Mouse (Mus musculus) limb, embryonic 13.5 days (tissue): Measurements from ENCODE around the gene Slc41a3. TPM values are rescaled to one million over a fixed set of nuclear protein-coding genes. Genes with fewer than 3 reads are reported as not detected.

Experiments
- ATAC-seq: fragments of 200-750 bp; cut with Nextera tagmentation; 2 replicates; pipeline ENCODE4 v1.8.0; 2017; ENCODE audit warnings: low read depth, moderate number of reproducible peaks, moderate TSS enrichment; ENCODE audit not compliant: low FRiP score
- H3K27ac ChIP-seq: fragments of 300-500 bp; sonication (generic); 2 replicates; pipeline ENCODE4 v1.5.1; 2015; ENCODE audit warnings: inconsistent platforms, mild to moderate bottlenecking, moderate library complexity
- H3K27me3 ChIP-seq: fragments of 300-500 bp; sonication (generic); 2 replicates; pipeline ENCODE4 v1.6.1; 2015; ENCODE audit warnings: mild to moderate bottlenecking, inconsistent platforms
- H3K36me3 ChIP-seq: fragments of 300-500 bp; sonication (generic); 2 replicates; pipeline ENCODE4 v1.6.1; 2015; ENCODE audit warnings: inconsistent platforms, mild to moderate bottlenecking, moderate library complexity
- H3K4me1 ChIP-seq: fragments of 300-500 bp; sonication (generic); 2 replicates; pipeline ENCODE4 v1.6.1; 2015; ENCODE audit warnings: inconsistent platforms
- H3K4me2 ChIP-seq: fragments of 300-500 bp; sonication (generic); replicated peaks from 2 replicates; pipeline ENCODE4 v1.6.1; 2015; ENCODE audit warnings: inconsistent platforms, mild to moderate bottlenecking, moderate library complexity
- H3K4me3 ChIP-seq: fragments of 300-500 bp; sonication (generic); 2 replicates; pipeline ENCODE4 v1.5.1; 2015; ENCODE audit warnings: moderate library complexity, mild to moderate bottlenecking, inconsistent platforms
- H3K9ac ChIP-seq: fragments of 300-500 bp; sonication (generic); 2 replicates; pipeline ENCODE4 v1.6.1; 2015; ENCODE audit warnings: mild to moderate bottlenecking, inconsistent platforms
- H3K9me3 ChIP-seq: fragments of 300-500 bp; sonication (generic); 2 replicates; pipeline ENCODE4 v1.6.1; 2016; ENCODE audit warnings: inconsistent platforms
- WGBS: fragments of 180-500 bp; shearing (Covaris S2); methylation state at CpG from one replicate; pipeline ENCODE4 v1.1.7; 2015; 5-methylcytosine and 5-hydroxymethylcytosine counted together
- polyA plus RNA-seq: library from polyadenylated mRNA; unstranded; fragments of >200 nt; fragmentation: Nextera tagmentation; extraction: Ambion mirVana; gene quantifications from 2 replicates; pipeline ENCODE4 v1.2.1, GENCODE M21; 2015

Slc41a3 gene
- polyA plus RNA-seq, 1 experiment from 2014 or later = 3.3 TPM

DNA sequence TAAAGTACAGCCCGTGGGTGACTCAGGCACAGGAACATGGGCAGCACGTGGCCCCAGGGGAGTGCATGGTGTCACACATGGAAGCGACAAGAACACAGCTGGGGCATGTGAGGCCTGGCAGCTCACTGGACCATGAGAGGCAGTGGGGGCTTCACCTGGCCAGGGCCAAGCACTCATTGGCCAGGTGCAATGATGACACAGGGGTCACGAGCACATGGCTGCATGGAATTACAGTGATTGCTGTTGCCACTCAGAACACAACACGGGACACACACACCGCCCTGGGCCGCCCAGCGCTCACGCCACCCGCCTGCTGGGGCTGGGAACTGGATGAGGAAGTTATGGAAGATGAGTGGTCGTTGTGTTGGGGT lies 56.5 kb downstream of the Slc41a3 start:
- H3K36me3 ChIP-seq = peaks cover 55% of the 10 kb centered on the region

DNA sequence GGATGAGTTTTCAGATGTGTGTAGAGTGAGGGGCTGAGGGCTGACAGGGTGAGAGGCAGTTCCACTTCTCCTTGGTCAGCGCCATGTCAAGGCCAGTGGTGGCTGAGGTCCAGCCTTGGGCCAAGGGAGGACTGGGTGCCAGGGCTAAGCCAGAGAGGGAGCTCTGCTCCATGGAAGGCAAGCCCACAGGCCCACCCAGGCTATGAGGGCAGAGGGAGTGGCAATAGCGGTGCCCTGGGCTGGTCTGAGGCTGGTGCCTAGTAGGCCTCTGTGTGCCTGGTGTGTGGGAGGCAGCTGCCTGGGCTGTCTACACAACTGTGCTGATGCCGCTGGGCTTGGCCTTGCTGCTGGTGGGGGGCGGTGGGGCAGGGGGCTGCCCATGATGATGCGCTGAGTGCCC lies 57.6 kb downstream of the Slc41a3 start:
- H3K4me1 ChIP-seq = 0 out of 2 replicates have a peak, but pooled peaks cover 4% of the 10 kb centered on the region
- no peak overlapping the region for H3K9ac ChIP-seq
- no peak overlapping the region for H3K27ac ChIP-seq
- H3K4me3 ChIP-seq = no peak overlapping the region
- WGBS = 97% methylated on average over 5 of the region's 5 CpGs
- no peak overlapping the region for H3K4me2 ChIP-seq
- no peaks in the 10 kb centered on the region for H3K27me3 ChIP-seq
- peaks cover 67% of the 10 kb centered on the region for H3K36me3 ChIP-seq
- H3K9me3 ChIP-seq = no peaks in the 10 kb centered on the region
- no peak for ATAC-seq

More for the DNA sequence above, 56.5 kb downstream of the Slc41a3 start:
- Histone ChIP-seq H3K27ac (no peak overlapping the region), H3K4me3 (no peak overlapping the region), H3K9me3 (no peaks in the 10 kb centered on the region), H3K4me2 (no peak overlapping the region), H3K27me3 (no peaks in the 10 kb centered on the region), H3K4me1 (0 out of 2 replicates have a peak, but pooled peaks cover 4% of the 10 kb centered on the region), H3K9ac (no peak overlapping the region)
- 83% methylated on average over 11 of the region's 11 CpGs for WGBS
- ATAC-seq = no peak

DNA sequence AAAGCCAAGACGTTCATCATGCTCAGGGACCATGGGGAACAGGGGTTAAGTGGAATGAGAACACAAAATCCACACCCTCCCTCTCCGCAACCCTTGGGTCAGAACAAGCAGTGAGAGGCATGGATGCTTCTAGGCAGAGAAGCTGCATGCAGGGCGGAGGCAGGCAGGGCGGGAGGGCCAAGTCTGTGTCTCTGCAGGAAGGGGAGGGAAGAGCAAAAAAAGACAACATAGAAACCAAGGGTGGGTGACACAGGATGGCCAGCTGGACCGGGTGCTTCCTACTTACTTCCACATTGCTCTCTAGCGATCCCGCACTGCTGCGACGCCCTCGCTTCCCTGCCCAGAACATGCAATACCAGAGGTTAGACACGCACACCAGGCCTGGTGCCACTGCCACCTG lies 59.2 kb downstream of the Slc41a3 start:
- H3K4me1 ChIP-seq = 0 out of 2 replicates have a peak, but pooled peaks cover 4% of the 10 kb centered on the region
- no peak overlapping the region for H3K4me3 ChIP-seq
- no peak overlapping the region for H3K4me2 ChIP-seq
- no peaks in the 10 kb centered on the region for H3K9me3 ChIP-seq
- peaks cover 82% of the 10 kb centered on the region for H3K36me3 ChIP-seq
- no peaks in the 10 kb centered on the region for H3K27me3 ChIP-seq
- no peak for ATAC-seq
- no peak overlapping the region for H3K27ac ChIP-seq
- H3K9ac ChIP-seq = no peak overlapping the region
- WGBS = 88% methylated on average over 11 of the region's 11 CpGs

DNA sequence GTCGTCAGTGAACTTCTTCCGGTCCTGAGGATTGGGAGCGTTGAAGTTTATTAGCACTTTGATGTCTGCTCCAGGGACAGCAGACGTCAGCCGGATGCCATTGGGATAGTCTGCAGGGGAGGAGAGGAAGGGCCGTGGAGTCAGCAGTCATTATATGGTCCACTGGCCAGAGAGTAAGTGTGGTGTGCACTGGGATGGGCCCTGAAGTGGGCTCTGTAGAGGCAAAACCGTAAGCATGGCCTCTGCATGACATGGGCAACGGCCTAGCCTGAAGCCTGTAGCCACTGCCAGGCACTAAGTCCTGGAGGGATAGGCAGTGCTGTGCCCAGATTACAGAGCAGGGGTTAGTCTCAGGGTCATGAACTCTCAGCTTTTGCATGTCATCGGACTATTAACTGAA lies 64.2 kb downstream of the Slc41a3 start:
- no peak overlapping the region for H3K27ac ChIP-seq
- no peaks in the 10 kb centered on the region for H3K4me1 ChIP-seq
- H3K9ac ChIP-seq = no peak overlapping the region
- WGBS = 62% methylated on average over 9 of the region's 9 CpGs
- no peak for ATAC-seq
- H3K4me2 ChIP-seq = no peak overlapping the region
- peaks cover 100% of the 10 kb centered on the region for H3K36me3 ChIP-seq
- H3K9me3 ChIP-seq = no peaks in the 10 kb centered on the region
- no peak overlapping the region for H3K4me3 ChIP-seq
- no peaks in the 10 kb centered on the region for H3K27me3 ChIP-seq

DNA sequence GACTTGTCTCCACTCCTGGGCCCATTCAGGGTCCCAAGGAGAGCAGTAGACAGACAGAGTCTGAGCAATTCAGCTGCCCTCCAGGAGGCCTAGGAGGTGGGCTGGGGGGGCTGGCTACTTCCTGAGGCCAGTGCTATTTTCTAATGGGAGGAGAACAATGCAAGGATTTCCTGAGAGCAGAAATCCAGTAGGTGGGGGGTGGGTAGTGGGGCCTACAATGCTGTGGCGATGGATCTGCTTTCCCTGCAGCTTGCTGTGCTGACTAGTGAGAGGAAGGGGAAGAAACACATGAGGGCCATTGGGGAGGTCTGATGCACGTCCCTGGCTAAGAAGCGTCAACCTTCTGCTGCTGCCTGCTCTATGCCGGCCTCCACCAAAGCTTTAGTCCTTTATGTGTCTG lies 74.2 kb downstream of the Slc41a3 start:
- no peak overlapping the region for H3K4me2 ChIP-seq
- no peaks in the 10 kb centered on the region for H3K9me3 ChIP-seq
- 82% methylated on average over 4 of the region's 4 CpGs for WGBS
- no peaks in the 10 kb centered on the region for H3K4me1 ChIP-seq
- H3K36me3 ChIP-seq = peaks cover 83% of the 10 kb centered on the region
- H3K27ac ChIP-seq = peak overlapping the region; percentile 33; the same call in 1 of the 2 replicates
- ATAC-seq = no peak
- no peaks in the 10 kb centered on the region for H3K27me3 ChIP-seq
- H3K9ac ChIP-seq = no peak overlapping the region
- no peak overlapping the region for H3K4me3 ChIP-seq

DNA sequence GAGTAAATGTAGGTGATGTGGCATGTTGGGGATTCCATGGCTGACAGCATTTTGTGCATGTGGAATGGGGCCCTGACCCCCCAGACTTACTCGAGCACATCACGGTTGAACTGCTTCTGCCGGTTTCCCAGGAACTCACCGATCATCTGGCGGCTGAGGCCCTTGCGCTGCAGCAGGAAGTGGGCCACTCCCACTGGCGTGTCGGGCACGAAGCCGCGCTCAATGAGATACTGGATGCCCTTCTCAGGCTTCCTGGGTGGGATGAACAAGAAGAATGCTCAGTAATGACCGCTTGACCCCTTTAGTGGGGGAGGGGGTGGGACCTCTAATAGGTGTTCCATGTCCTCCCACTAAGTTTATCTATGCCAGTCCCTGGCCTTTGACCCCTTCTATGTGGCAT lies 75.9 kb downstream of the Slc41a3 start:
- Histone ChIP-seq H3K4me3 (no peak overlapping the region), H3K27me3 (no peaks in the 10 kb centered on the region), H3K27ac (no peak overlapping the region), H3K9ac (no peak overlapping the region), H3K4me1 (peaks cover 8% of the 10 kb centered on the region), H3K9me3 (no peaks in the 10 kb centered on the region), H3K36me3 (peaks cover 76% of the 10 kb centered on the region), H3K4me2 (no peak overlapping the region)
- 88% methylated on average over 12 of the region's 12 CpGs for WGBS
- no peak for ATAC-seq

DNA sequence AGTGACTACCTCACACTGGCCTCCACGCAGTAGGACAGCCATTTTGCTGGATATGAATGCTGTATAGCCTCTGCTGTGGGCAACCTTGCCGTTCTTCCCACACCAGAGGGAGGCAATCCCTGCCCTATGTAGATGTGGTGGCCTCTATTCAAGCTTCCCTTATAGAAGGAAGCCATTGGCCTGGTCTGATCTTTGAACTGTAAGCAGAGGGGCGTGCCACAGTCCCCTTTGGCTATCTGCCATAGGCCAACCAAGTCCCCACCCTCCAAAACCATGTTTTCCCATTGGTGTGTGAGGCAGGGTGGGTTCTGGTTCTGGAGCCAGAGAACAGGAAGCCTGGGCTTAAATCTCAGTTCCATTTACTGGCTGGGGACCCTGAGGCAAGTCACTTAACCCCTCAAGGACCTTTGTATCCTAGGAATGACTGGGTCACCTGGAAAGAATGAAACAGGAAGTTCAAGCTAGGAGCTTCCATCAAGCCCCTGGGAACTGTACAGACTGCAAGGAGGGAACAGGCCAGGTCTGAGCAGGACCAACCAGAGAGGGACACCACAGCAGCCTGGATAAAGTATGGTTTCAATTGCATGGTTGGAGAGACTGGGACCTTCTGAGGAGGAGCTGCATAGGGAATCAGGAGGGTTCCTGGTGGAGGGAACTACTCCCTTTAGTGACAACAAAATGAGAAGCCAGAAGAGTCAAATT lies 79.5 kb downstream of the Slc41a3 start:
- H3K4me1 ChIP-seq = peaks cover 18% of the 10 kb centered on the region
- no peaks in the 10 kb centered on the region for H3K27me3 ChIP-seq
- H3K36me3 ChIP-seq = peaks cover 66% of the 10 kb centered on the region
- no peak overlapping the region for H3K27ac ChIP-seq
- WGBS = 78% methylated on average over 3 of the region's 3 CpGs
- H3K4me2 ChIP-seq = no peak overlapping the region
- H3K9me3 ChIP-seq = no peaks in the 10 kb centered on the region
- no peak overlapping the region for H3K4me3 ChIP-seq
- H3K9ac ChIP-seq = no peak overlapping the region
- no peak for ATAC-seq

DNA sequence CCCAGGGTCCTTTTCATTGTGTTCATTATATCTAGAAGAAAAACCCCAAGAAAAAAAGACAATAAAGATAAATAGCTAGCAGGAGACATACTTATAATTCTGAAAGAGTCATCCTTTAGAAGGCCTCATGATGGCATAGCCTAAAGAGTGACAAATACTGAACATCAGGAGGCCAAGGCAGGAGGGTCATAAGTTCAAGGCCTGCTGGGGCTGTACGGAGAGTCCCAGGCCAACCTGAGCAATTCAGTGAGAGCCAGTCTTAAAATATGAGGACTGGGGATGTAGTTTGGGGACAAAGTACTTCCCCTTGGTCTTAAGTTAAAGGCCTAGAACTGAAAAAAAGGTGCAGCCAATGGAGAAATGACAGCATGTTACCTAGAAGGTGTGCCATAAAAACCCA lies 82.3 kb downstream of the Slc41a3 start:
- 87% methylated on average over 1 of the region's 1 CpGs for WGBS
- H3K27me3 ChIP-seq = no peaks in the 10 kb centered on the region
- peaks cover 71% of the 10 kb centered on the region for H3K36me3 ChIP-seq
- no peak overlapping the region for H3K4me2 ChIP-seq
- H3K4me1 ChIP-seq = peaks cover 22% of the 10 kb centered on the region
- ATAC-seq = no peak
- H3K9ac ChIP-seq = no peak overlapping the region
- no peak overlapping the region for H3K4me3 ChIP-seq
- no peak overlapping the region for H3K27ac ChIP-seq
- no peaks in the 10 kb centered on the region for H3K9me3 ChIP-seq

DNA sequence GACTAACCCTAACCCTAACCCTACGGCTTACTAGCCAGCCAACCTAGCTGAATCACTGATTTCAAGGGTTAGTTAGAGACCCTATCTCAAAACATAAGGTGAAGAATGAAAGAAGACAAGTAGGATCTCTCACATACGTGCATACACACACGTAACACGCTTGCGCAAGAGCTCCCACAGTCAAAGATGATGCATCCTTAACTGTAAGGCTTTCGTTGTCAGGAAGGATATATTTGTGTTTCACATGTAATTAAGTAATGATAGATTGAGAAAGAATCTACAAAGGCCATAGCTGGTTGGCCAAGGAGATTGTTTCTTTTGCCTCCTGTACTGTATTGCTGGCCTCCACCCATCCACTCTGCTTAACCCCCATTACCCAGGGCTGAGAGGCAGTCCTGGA lies 83.5 kb downstream of the Slc41a3 start:
- 93% methylated on average over 6 of the region's 6 CpGs for WGBS
- H3K36me3 ChIP-seq = peaks cover 81% of the 10 kb centered on the region
- peaks cover 22% of the 10 kb centered on the region for H3K4me1 ChIP-seq

DNA sequence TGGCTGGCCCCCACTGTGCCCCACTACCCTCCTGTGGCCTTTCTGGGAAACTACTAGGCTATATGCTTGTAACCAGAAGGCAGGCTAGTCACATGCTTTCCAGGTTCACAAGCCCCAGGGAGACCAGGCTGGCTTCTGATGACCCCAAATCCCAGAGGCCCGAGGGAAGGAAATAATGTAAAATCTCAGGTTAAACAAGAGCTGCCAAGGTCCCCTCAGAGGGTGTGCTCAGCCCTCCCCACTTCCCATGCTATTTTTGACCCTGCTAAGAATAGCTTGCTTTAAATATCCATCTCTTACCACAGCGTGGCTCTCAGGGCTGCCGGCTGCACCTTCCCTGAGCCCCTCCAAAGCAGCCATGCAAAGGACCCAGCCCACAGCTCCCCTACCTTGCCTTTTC lies 84.2 kb downstream of the Slc41a3 start:
- peaks cover 22% of the 10 kb centered on the region for H3K4me1 ChIP-seq
- peaks cover 81% of the 10 kb centered on the region for H3K36me3 ChIP-seq
- no peaks in the 10 kb centered on the region for H3K9me3 ChIP-seq
- H3K27me3 ChIP-seq = no peaks in the 10 kb centered on the region
- H3K4me2 ChIP-seq = no peak overlapping the region
- 58% methylated on average over 3 of the region's 3 CpGs for WGBS
- H3K9ac ChIP-seq = no peak overlapping the region; the same call in 1 of the 2 replicates
- ATAC-seq = 0 out of 2 replicates have a peak, but pooled peaks have one; percentile 21
- peak overlapping the region; percentile 15; the same call in 1 of the 2 replicates for H3K27ac ChIP-seq
- no peak overlapping the region for H3K4me3 ChIP-seq

More for the DNA sequence above, 83.5 kb downstream of the Slc41a3 start:
- no peaks in the 10 kb centered on the region for H3K27me3 ChIP-seq
- H3K9ac ChIP-seq = no peak overlapping the region
- ATAC-seq = no peak
- no peak overlapping the region for H3K4me3 ChIP-seq
- H3K4me2 ChIP-seq = no peak overlapping the region
- no peaks in the 10 kb centered on the region for H3K9me3 ChIP-seq
- no peak overlapping the region for H3K27ac ChIP-seq

DNA sequence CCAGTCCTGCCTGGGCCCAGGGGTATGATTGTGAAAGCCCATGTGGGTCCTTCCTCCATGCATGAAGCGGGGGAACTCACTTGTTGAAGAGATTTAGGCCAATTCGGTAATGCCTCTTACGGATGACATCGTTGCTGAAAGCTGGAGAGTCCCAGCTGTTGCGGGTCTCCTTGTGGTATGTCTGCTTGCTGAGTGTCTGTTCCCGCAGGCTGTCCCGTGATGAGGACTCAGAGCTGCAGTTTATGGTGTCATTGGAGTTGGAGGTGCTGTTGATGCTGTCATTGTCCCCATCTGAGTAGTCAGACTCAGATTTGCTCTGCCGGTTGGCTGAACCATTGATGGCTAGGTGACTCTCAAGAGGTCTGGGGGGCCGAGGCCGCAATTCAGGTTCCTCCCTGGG lies 85.0 kb downstream of the Slc41a3 start:
- H3K4me1 ChIP-seq = peaks cover 22% of the 10 kb centered on the region
- H3K4me3 ChIP-seq = no peak overlapping the region
- H3K36me3 ChIP-seq = peaks cover 82% of the 10 kb centered on the region
- WGBS = 91% methylated on average over 10 of the region's 10 CpGs
- H3K27me3 ChIP-seq = no peaks in the 10 kb centered on the region
- H3K27ac ChIP-seq = 0 out of 2 replicates have a peak overlapping the region, but pooled peaks have one; percentile 15
- ATAC-seq = no peak
- no peak overlapping the region for H3K4me2 ChIP-seq
- H3K9ac ChIP-seq = no peak overlapping the region
- H3K9me3 ChIP-seq = no peaks in the 10 kb centered on the region

DNA sequence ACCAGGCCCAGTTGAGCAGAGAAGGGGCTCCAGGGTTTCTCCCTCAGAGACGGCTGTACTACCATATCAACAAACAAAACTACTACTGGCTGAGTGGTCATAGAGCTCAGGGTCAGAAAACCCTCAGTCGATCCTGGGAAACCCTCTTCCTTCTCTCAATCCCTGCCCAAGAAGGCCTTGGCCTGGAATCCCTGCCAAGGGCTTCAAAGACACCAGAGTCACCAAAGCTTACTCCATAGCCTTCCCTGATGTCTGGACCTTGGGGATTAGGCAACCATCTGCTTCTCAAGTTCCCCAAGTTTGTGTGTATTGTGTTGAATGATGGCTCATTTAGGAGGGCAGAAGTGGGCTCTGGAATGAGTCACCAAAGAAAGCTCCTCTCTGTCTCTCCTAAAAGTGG lies 87.4 kb downstream of the Slc41a3 start:
- 74% methylated on average over 2 of the region's 2 CpGs for WGBS
- Histone ChIP-seq H3K27ac (no peak overlapping the region), H3K9me3 (no peaks in the 10 kb centered on the region), H3K9ac (no peak overlapping the region), H3K4me3 (no peak overlapping the region), H3K4me1 (peaks cover 6% of the 10 kb centered on the region; the same call in 1 of the 2 replicates), H3K27me3 (no peaks in the 10 kb centered on the region), H3K4me2 (no peak overlapping the region), H3K36me3 (peaks cover 79% of the 10 kb centered on the region)
- ATAC-seq = no peak

DNA sequence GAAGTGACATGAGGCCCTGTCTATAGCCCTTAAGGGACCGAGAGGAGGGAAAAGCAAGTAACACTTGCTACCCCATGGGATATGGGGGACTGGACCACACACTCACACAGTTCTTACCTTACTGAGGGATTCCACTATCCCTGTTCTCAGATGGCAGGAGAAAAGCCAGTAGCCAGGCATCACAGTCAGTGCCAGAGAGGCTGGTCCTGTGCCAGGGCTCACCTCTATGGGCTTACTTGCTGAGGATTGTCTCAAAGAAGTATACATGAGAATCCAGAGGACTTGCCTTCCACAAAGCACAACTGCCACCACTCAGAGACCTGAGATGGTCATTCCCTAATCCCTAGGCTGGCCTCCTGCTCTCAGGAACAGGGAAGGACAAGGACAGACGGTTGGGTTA lies 87.9 kb downstream of the Slc41a3 start:
- H3K9me3 ChIP-seq = no peaks in the 10 kb centered on the region
- no peak overlapping the region for H3K4me2 ChIP-seq
- no peak for ATAC-seq
- H3K27ac ChIP-seq = no peak overlapping the region
- no peak overlapping the region for H3K4me3 ChIP-seq
- H3K9ac ChIP-seq = no peak overlapping the region
- peaks cover 74% of the 10 kb centered on the region for H3K36me3 ChIP-seq
- peaks cover 6% of the 10 kb centered on the region; the same call in 1 of the 2 replicates for H3K4me1 ChIP-seq
- no peaks in the 10 kb centered on the region for H3K27me3 ChIP-seq
- 73% methylated on average over 2 of the region's 2 CpGs for WGBS
